Mouse (Mus musculus): Measurements from ENCODE around the gene 1700042G07Rik. TPM values are rescaled to one million over a fixed set of nuclear protein-coding genes. Genes with fewer than 3 reads are reported as not detected.
"Not testable (repeated sequence)": the region's sequence is repeated elsewhere in the genome, so short reads cannot be mapped to it uniquely, and the experiment has no call there.

1700042G07Rik gene
- total RNA-seq, 2 experiments from 2014 or later = not detected

DNA sequence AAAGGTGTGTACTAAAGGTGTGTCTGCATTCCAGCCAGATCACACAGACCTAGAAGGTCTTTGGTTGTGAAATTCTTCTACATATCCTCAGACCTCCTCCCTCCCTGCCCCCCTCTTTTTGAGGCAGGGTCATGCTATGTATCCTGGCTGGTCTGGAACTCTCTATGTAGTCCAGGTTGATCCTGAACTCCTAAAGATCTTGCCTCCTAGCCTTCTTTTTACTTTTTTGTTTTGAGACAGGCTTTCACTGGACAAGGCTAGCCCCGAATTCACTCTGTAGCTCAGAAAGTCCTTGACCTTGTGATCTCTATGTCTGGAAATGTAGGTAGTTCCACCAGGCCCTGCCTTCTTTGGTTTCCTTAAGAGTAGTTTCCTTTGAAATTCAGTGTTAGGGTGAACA is 35.7 kb downstream of the 1700042G07Rik start:
- no peak for DNase-seq

DNA sequence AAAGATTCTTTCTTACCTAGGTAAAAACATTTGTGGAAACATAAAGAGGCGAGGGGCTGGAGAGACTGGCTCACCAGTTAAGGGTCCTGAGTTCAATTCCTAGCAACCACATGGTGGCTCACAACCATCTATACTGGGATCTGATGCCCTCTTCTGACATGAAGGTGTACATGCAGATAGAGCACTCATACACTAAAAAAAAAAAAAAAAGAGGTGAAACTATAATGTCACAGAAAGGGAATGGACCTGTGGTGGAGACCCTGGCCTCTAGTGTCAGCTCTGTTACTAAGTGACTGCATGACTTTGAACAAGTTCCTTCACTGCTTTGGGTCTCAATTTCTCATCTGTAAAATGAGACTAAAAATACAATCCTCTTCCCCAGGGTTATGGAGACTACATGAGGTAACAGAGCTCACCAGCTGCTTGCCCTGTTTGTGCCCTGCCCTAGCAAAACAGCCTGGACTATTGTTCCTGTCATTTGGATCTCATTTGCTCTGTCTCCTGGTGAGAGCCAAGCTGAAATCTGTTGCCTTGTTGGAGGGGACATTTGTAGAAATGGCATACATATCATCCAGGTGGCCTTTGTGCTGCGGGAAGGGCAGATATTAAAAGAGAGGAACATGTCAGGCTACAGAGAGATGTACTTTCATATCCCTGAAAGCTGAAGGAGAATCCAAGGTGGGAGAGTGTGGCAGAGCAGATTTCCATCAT is 42.9 kb downstream of the 1700042G07Rik start:
- no peak for DNase-seq

DNA sequence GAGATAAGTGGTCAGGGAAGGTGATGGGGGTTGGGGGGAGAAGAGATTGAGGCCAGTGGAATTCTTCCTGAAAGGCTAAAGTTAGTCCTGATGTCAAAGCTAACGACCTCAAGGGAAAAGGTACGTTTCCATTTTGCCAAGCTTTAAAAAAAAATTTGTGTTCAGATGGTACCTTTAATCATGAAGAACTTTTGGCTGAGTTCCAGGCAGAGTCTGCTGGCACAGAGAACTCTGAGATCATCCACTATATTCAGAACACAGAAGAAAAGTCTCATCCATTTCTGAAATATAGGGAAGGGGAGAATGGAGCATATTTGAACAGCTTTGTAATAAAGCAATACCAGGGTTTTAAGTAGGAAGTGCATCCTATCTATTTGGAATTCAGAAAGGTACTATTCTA is 43.9 kb downstream of the 1700042G07Rik start:
- DNase-seq = no peak

DNA sequence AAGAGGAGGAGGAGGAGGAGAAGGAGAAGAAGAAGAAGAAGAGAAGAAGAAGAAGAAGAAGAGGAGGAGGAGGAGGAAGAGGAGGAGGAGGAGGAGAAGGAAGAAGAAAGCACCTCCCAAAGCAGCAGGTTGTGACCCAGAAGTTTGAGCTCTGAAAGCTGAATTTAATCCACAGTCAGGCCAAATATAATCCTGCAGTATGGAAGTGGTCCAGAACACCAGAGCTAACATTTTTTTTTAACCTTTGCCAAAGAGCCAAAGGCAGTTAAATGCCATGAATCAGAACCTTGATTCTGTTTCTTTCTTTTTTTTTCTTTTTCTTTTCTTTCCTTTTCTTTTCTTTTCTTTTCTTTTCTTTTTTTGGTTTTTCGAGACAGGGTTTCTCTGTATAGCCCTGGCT is 44.5 kb downstream of the 1700042G07Rik start:
- not testable (repeated sequence) for DNase-seq

DNA sequence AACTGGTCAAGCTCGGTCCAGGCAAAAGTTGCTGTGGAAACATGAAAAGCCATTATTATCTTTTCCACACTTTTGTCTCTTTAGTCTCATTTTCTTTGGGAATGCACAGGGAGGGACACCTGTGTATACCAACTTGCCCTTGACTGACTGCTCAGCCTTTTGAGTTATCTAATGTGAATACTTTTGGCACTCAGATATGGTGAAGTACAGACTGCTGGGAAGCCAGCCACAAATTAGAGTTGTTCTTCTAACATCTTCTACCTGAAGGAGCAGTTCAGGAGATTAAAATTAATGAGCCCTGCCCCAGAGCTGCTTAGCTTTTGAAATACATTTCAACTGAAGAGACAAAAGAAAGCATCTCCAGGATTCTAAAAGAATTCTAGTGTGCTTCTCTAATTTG is 45.9 kb downstream of the 1700042G07Rik start:
- DNase-seq = no peak

DNA sequence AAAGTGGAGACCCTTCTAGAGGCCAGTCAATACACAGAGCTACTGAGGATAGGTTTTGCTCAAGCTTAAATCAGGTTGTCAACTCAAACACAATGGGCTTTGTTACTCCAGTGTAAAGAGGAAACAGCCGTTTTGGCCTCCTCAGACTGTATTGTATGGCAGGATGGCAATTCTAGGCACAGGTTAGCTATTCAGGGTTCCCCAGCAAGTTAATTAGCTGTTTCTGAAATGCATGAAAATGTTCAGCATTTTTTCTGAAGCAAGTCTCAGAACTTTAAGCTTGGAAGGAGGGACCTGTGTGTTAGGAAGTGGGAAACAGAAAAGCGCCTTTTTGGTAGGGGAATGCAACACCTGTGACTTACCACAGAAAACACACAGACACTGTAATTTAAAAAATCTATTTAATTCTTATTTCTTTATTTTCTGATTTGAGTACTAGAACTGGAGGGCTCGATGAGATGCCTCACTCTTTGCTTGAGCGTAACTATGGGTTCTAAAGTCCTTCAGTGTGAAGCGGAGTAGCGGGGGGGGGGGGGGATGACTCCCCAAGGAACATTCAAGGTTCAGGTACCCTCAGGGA is 47.0 kb downstream of the 1700042G07Rik start:
- no peak for DNase-seq

DNA sequence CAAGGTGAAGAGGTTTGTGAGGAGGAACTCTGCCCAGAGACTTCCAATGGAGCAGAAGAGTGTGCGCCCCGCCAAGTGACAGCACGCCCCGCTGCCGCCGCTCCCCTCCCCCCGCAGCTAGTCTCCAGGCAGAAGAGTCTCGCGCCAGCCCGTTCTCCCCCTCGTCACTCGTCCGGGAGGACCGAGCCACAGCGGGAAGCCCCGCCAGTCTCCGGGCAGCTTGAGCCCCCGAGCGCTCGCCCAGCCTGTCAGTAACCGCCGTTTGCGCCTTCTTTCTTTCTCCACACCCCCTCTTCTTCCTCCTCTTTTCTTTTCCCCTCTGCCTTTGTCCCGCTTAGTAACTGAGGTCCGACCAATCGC is 47.6 kb downstream of the 1700042G07Rik start:
- DNase-seq = no peak

DNA sequence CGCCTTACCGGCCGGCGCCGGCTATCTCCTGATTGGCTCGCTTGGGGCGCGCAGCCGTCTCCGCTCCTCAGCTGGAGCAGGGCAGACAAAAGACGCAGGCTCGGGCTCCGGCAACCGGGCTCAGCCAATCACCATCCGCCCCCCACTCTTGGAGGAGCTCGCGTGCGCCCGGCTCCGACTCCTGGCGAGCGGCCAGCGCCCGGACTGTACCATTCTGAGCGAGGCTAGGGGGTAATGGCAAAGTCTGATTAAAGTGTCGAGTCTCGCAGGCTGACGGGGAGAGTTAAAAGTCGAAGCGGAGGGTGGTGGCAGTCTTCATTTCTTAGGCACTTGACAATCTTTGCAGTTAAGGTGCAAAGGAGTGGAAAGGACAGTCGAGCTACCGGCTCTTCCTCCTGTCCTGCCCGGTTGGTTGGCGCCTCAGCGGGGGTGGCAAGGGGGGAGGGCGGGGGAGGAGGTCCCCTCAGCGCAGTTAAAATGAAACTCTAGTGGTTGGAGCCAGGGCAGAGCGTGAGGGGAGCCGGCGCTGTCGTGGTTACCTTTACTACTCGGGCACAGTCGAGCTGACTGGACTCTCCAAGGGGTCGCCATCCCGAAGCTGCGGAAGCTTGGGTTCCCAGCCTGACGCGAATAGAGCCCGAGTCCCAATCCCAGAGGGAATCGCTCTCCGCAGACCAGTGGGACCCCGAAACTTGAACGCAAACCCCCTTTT is 48.1 kb downstream of the 1700042G07Rik start, which contains the start of gene Pik3r3:
TSS of gene Pik3r3 (plus strand) at position 479 of the 712 bp plus-strand sequence.
- DNase-seq = peak; percentile 98

DNA sequence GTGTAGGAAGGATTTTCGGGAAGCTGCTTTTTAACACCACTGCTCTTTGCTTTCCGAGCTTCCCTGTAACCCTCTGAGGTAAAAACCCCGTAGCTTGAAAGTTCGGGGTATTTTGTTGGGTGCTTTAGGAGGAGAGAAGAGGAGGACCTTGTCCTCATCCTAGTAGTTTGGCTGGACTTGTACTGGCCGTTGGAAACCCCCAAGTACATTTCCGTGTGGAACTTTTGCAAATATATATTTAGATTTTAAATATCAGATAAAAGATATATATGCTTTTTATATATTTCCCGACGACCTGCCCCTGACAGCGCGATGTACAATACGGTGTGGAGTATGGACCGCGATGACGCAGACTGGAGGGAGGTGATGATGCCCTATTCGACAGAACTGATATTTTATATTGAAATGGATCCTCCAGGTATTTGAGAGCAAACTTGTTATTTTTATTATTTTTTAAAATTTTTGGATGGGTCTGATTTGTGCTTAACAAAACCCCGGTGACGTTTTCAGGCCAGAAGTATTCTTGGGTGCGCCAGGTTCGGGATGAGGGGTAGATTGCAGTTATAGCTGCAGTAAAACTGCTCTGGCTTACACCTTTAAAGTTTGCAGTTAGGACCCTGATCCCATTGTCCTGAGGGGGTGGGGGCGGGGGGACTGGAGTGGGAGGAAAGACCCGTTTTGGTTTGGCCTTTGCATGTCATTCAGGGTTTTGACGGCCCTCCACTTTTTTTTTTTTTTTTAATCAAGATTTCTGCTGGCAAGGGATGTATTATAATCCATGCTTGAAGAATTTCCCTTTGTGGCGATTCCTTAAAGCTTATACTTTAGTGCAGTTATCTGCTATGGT is 49.0 kb downstream of the 1700042G07Rik start:
- no peak for DNase-seq

DNA sequence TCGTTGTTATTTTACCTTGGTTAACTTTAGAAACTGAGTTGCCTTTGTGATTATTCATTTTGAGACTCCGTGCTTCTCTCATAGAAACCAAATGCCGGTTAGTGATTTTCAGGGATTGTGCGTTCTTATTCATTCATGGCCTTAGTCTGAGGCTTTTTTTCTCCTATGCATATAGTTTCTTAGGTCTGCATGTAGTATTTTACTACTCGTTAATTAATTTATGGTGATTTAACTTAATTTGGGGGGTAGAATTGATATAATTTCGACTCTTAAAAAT is 49.6 kb downstream of the 1700042G07Rik start:
- DNase-seq = no peak

Other genes starting within 250 kb of the 1700042G07Rik start
- gene Dmbx1, start 233.4 kb upstream of the 1700042G07Rik start, total RNA-seq (2021) = not detected
- gene Faah, start 155.4 kb upstream of the 1700042G07Rik start, total RNA-seq (2021) = under 1 TPM; 0.35 to 0.46 TPM
- gene Nsun4, start 119.5 kb upstream of the 1700042G07Rik start, total RNA-seq (2021) = 10 to 100 TPM; 15.3 to 16.7 TPM
- 1,000 to 10,000 TPM in 1 of 2 experiments, 100 to 1,000 TPM in 1; 981 to 1,020 TPM for gene Uqcrh, start 98.3 kb upstream of the 1700042G07Rik start, total RNA-seq (2021)
- gene Lrrc41, start 98.1 kb upstream of the 1700042G07Rik start, total RNA-seq (2021) = 10 to 100 TPM; 17.8 to 20.3 TPM
- gene Rad54l, start 49.7 kb upstream of the 1700042G07Rik start, total RNA-seq (2021) = under 1 TPM; 0.36 to 0.91 TPM
- gene Pomgnt1, start 49.5 kb upstream of the 1700042G07Rik start, total RNA-seq (2021) = 10 to 100 TPM; 48.1 to 48.2 TPM
- gene Lurap1, start 22.0 kb upstream of the 1700042G07Rik start, total RNA-seq (2021) = 1 to 10 TPM; 7.3 to 8.2 TPM
- not detected for gene Tspan1, start 5.8 kb upstream of the 1700042G07Rik start, total RNA-seq (2021)
- under 1 TPM; 0.29 to 0.82 TPM for gene Gm49337, start within 50 bp of the 1700042G07Rik start, total RNA-seq (2021)
- gene Pik3r3, start 48.2 kb downstream of the 1700042G07Rik start, total RNA-seq (2021) = 1 to 10 TPM; 5.3 to 6.8 TPM